8 mouse cellular contexts compared by ENCODE assay signal in the genomic region with DNA sequence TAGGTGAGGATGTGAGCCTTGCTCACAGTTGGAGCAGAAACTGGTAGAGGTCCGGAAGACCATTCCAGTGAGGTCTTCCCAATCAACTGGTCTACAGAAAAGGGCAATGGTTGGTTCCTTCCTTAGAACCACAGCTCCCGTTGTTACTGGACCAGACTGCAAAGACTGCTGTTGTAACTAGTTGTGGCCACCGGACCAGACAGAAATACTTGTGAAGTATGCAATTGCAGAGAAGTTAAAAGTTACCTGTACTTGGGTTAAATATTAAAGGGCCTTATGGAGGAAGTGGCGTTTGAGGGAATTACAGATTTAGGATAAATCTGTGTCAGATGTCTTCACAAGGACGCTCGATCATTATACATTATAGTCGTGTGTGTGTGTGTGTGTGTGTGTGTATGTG. TPM values are rescaled to one million over a fixed set of nuclear protein-coding genes. Genes with fewer than 3 reads are reported as not detected.
A peak's percentile ranks its signal among the peaks of the same experiment; 100 is the strongest.
DNase-seq lines count a peak whose midpoint lies in the region; ATAC-seq and TF ChIP-seq lines count a peak whose summit lies in the region.

No protein-coding gene starts in this region.

- 91% methylated on average over 7 of the region's 7 CpGs for WGBS in hindbrain, embryonic 12.5 days
- WGBS in hindbrain, embryonic 16.5 days: 97% methylated on average over 7 of the region's 7 CpGs
- 89% methylated on average over 7 of the region's 7 CpGs for WGBS in embryonic facial prominence, embryonic 10.5 days
- WGBS in kidney, adult 2 months: 56% methylated on average over 7 of the region's 7 CpGs
- WGBS in liver, embryonic 13.5 days (ENCODE audit: insufficient replicate concordance): 80% methylated on average over 7 of the region's 7 CpGs
- WGBS in thymus, adult 2 months: 98% methylated on average over 7 of the region's 7 CpGs

- no peak for TF ChIP-seq CTCF in kidney, adult 2 months (conservative IDR thresholded peaks at IDR 0.05; ENCODE audit: insufficient read depth, insufficient read length, low read depth, low read length)
- TF ChIP-seq CTCF in thymus, adult 2 months (IDR thresholded peaks at IDR 0.05; ENCODE audit: borderline replicate concordance, control insufficient read depth, extremely low read depth, insufficient read depth, low read length, poor library complexity): no peak
- no peak for TF ChIP-seq CTCF in gastrocnemius, adult 2 months (IDR thresholded peaks at IDR 0.05)

- H3K4me2 ChIP-seq in hindbrain, embryonic 12.5 days (replicated peaks): no peak overlapping the region
- no peak overlapping the region for H3K4me2 ChIP-seq in hindbrain, embryonic 16.5 days (ENCODE audit: low read length)
- peak overlapping the region; percentile 88 for H3K4me2 ChIP-seq in liver, embryonic 13.5 days

- H3K36me3 ChIP-seq in hindbrain, embryonic 12.5 days: no peaks in the 10 kb centered on the region
- H3K36me3 ChIP-seq in hindbrain, embryonic 16.5 days (ENCODE audit: control insufficient read depth, insufficient read depth, low read length): no peaks in the 10 kb centered on the region
- H3K36me3 ChIP-seq in embryonic facial prominence, embryonic 10.5 days (replicated peaks): peaks cover 13% of the 10 kb centered on the region
- no peaks in the 10 kb centered on the region for H3K36me3 ChIP-seq in kidney, adult 2 months (ENCODE audit: control insufficient read depth, insufficient read depth, low read length)
- no peaks in the 10 kb centered on the region for H3K36me3 ChIP-seq in liver, embryonic 13.5 days
- no peaks in the 10 kb centered on the region for H3K36me3 ChIP-seq in thymus, adult 2 months (ENCODE audit: control insufficient read depth, insufficient read depth, low read length)

- ATAC-seq in hindbrain, embryonic 12.5 days (ENCODE audit: low FRiP score): no peak
- no peak for ATAC-seq in hindbrain, embryonic 16.5 days
- no peak for ATAC-seq in liver, embryonic 13.5 days (ENCODE audit: low read depth)

- no peak for TF ChIP-seq POLR2A in kidney, adult 2 months (IDR thresholded peaks at IDR 0.05; ENCODE audit: low read depth, low read length)
- TF ChIP-seq POLR2A in thymus, adult 2 months (IDR thresholded peaks at IDR 0.05; ENCODE audit: control insufficient read depth, extremely low read depth, insufficient read depth, low read length, poor library complexity): no peak

- H3K4me1 ChIP-seq in hindbrain, embryonic 12.5 days: peaks cover 4% of the 10 kb centered on the region; the same call in 1 of the 2 replicates
- peaks cover 5% of the 10 kb centered on the region; the same call in 1 of the 2 replicates for H3K4me1 ChIP-seq in hindbrain, embryonic 16.5 days (ENCODE audit: control insufficient read depth, insufficient read depth, low read depth, low read length)
- H3K4me1 ChIP-seq in embryonic facial prominence, embryonic 10.5 days: peaks cover 10% of the 10 kb centered on the region
- peaks cover 13% of the 10 kb centered on the region; the same call in 1 of the 2 replicates for H3K4me1 ChIP-seq in kidney, adult 2 months (ENCODE audit: control insufficient read depth, insufficient read depth, low read length)
- peaks cover 32% of the 10 kb centered on the region for H3K4me1 ChIP-seq in liver, embryonic 13.5 days (replicated peaks)
- peaks cover 8% of the 10 kb centered on the region for H3K4me1 ChIP-seq in thymus, adult 2 months (replicated peaks; ENCODE audit: control insufficient read depth, insufficient read depth, low read length)

- H3K27me3 ChIP-seq in hindbrain, embryonic 12.5 days: no peaks in the 10 kb centered on the region
- no peaks in the 10 kb centered on the region for H3K27me3 ChIP-seq in hindbrain, embryonic 16.5 days (replicated peaks; ENCODE audit: control insufficient read depth, insufficient read depth, low read length)
- H3K27me3 ChIP-seq in embryonic facial prominence, embryonic 10.5 days (replicated peaks; ENCODE audit: low read depth, poor library complexity, severe bottlenecking): no peaks in the 10 kb centered on the region
- H3K27me3 ChIP-seq in kidney, adult 2 months (replicated peaks; ENCODE audit: control insufficient read depth, insufficient read depth, low read length): no peaks in the 10 kb centered on the region
- H3K27me3 ChIP-seq in liver, embryonic 13.5 days: no peaks in the 10 kb centered on the region
- no peaks in the 10 kb centered on the region for H3K27me3 ChIP-seq in thymus, adult 2 months (ENCODE audit: control insufficient read depth, insufficient read depth, low read length)

- no peaks in the 10 kb centered on the region for H3K9me3 ChIP-seq in hindbrain, embryonic 12.5 days (replicated peaks)
- no peaks in the 10 kb centered on the region for H3K9me3 ChIP-seq in hindbrain, embryonic 16.5 days (ENCODE audit: control insufficient read depth, low read length)
- H3K9me3 ChIP-seq in embryonic facial prominence, embryonic 10.5 days: peaks cover 3% of the 10 kb centered on the region; the same call in 1 of the 2 replicates
- no peaks in the 10 kb centered on the region for H3K9me3 ChIP-seq in liver, embryonic 13.5 days (replicated peaks)

- peak overlapping the region; percentile 90; the same call in 1 of the 2 replicates for H3K9ac ChIP-seq in hindbrain, embryonic 12.5 days
- H3K9ac ChIP-seq in hindbrain, embryonic 16.5 days (ENCODE audit: low read depth, low read length): no peak overlapping the region
- H3K9ac ChIP-seq in liver, embryonic 13.5 days: no peak overlapping the region

- H3K27ac ChIP-seq in hindbrain, embryonic 12.5 days: no peak overlapping the region
- no peak overlapping the region for H3K27ac ChIP-seq in hindbrain, embryonic 16.5 days (ENCODE audit: low read depth, low read length)
- no peak overlapping the region for H3K27ac ChIP-seq in embryonic facial prominence, embryonic 10.5 days (replicated peaks)
- peak overlapping the region; percentile 99 for H3K27ac ChIP-seq in kidney, adult 2 months (ENCODE audit: insufficient read depth, low read depth, low read length)
- H3K27ac ChIP-seq in liver, embryonic 13.5 days: no peak overlapping the region
- no peak overlapping the region for H3K27ac ChIP-seq in thymus, adult 2 months (ENCODE audit: control insufficient read depth, insufficient read depth, low read length)
- no peak overlapping the region for H3K27ac ChIP-seq in gastrocnemius, adult 2 months

- intact Hi-C loops in gastrocnemius, adult 2 months (cut with DNase I): no loop called here

- no peak for DNase-seq in embryonic facial prominence, embryonic 10.5 days (ENCODE audit: low spot score)
- peak; percentile 74 for DNase-seq in kidney, adult 2 months
- no peak for DNase-seq in liver, embryonic 13.5 days
- DNase-seq in thymus, adult 2 months: no peak
- no peak for DNase-seq in gastrocnemius, adult 2 months
- no peak for DNase-seq in adrenal gland, postnatal 4 days (ENCODE audit: low spot score in 2 of 2)

- H3K4me3 ChIP-seq in hindbrain, embryonic 12.5 days: no peak overlapping the region
- no peak overlapping the region for H3K4me3 ChIP-seq in hindbrain, embryonic 16.5 days (ENCODE audit: low read length)
- peak overlapping the region; percentile 66 for H3K4me3 ChIP-seq in embryonic facial prominence, embryonic 10.5 days
- peak overlapping the region; percentile 90; the same call in 1 of the 2 replicates for H3K4me3 ChIP-seq in kidney, adult 2 months (ENCODE audit: insufficient read depth, low read depth, low read length)
- H3K4me3 ChIP-seq in liver, embryonic 13.5 days (replicated peaks): 0 out of 2 replicates have a peak overlapping the region, but pooled peaks have one; percentile 81
- no peak overlapping the region for H3K4me3 ChIP-seq in thymus, adult 2 months (ENCODE audit: control insufficient read depth, insufficient read depth, low read length)
- no peak overlapping the region for H3K4me3 ChIP-seq in gastrocnemius, adult 2 months

RNA-seq across cellular contexts. Expression of a gene that starts 0.6 kb away (rescaled TPM):
- 70.3 and 71.0 TPM in 2 replicates for polyA plus RNA-seq in hindbrain, embryonic 12.5 days (2016; fragmentation: Nextera tagmentation; extraction: Ambion mirVana)
- 80.2 and 89.2 TPM in 2 replicates for polyA plus RNA-seq in hindbrain, embryonic 16.5 days (2015; fragmentation: Nextera tagmentation; extraction: Ambion mirVana)
- 84.6 and 88.0 TPM in 2 replicates for polyA plus RNA-seq in embryonic facial prominence, embryonic 10.5 days (2016; fragmentation: Nextera tagmentation; extraction: Ambion mirVana)
- 200 and 241 TPM in 2 replicates for polyA plus RNA-seq in kidney, adult 2 months (2012; rRNA removed)
- polyA plus RNA-seq in liver, embryonic 13.5 days (2015; fragmentation: Nextera tagmentation; extraction: Ambion mirVana): 61.7 and 67.9 TPM in 2 replicates
- polyA plus RNA-seq in thymus, adult 2 months (2012; rRNA removed): 38.5 and 50.5 TPM in 2 replicates
- 10 to 100 TPM; 43.7 to 59.7 TPM for total RNA-seq in gastrocnemius, adult 2 months (2021)
- 10 to 100 TPM; 62.7 to 68.3 TPM for total RNA-seq in adrenal gland, postnatal 4 days (2021)

Comparison
In these comparisons a context has a peak if more than half of its experiments do, and no peak if none do; other contexts are left out.
1. H3K4me3 ChIP-seq: peak in embryonic facial prominence, embryonic 10.5 days (single experiment), kidney, adult 2 months (single experiment) and liver, embryonic 13.5 days (single experiment); none in hindbrain, embryonic 12.5 days (single experiment), hindbrain, embryonic 16.5 days (single experiment), thymus, adult 2 months (single experiment) and gastrocnemius, adult 2 months (single experiment).